Mouse (Mus musculus) Patski (cell line): ENCODE measurements at regions not wholly inside any gene's neighbourhood (a gene's known extent, or its start where the extent isn't known, plus 50 kb on each side); places are given as distances from the start of the nearest gene placed in this dataset.
"Not testable (repeated sequence)": the region's sequence is repeated elsewhere in the genome, so short reads cannot be mapped to it uniquely, and the experiment has no call there.

Source experiments
- ATAC-seq: fragments of 100-300 bp; one replicate; pipeline ENCODE4 v1.8.0; 2021
- CTCF ChIA-PET: fragments of 350-600 bp; sonication (Branson Sonifier 250); formaldehyde crosslinking; loops from one replicate; lab custom pipeline; 2022; ENCODE audit warnings: inconsistent platforms; lab: Charles Lee
- POLR2A ChIA-PET: fragments of 350-600 bp; sonication (Branson Sonifier 250); formaldehyde crosslinking; loops from one replicate; lab custom pipeline; 2022; ENCODE audit warnings: antibody characterized with exemption, inconsistent platforms; lab: Charles Lee
- DNase-seq: peaks from one replicate; pipeline ENCODE4 v3.0.0-alpha.2; 2011; ENCODE audit warnings: low read depth, low spot score
- H3K27me3 ChIP-seq: fragments of 371-371 bp; one replicate; pipeline ENCODE4 v1.5.1; 2021
- CTCF ChIP-seq: fragments of 100-300 bp; IDR thresholded peaks from one replicate; pipeline ENCODE4 v1.5.1; 2021
- in situ Hi-C: fragments of 300-500 bp; cut with MboI; formaldehyde crosslinking; loops from 3 replicates; pipeline ENCODE4 v1.11.1; 2018; ENCODE audit warnings: low pct_unique_long_range_greater_than_20kb, mixed read lengths

- POLR2A ChIA-PET, result no interaction called here
- CTCF ChIA-PET, result no interaction called here
- no peaks in the 10 kb centered on the region for H3K27me3 ChIP-seq
- DNase-seq, result no peak
- in situ Hi-C loops, result no loop called here
- ATAC-seq, result no peak
- TF ChIP-seq CTCF, result peak; percentile 34
These were observed 93.8 kb downstream of the Defb7 start for GRCm38 (mm10) chr8:19588715-19589114.

GRCm38 (mm10) chr8:19601542-19601941 lies 106.6 kb downstream of the Defb7 start:
- in situ Hi-C loops, POLR2A ChIA-PET, H3K27me3 ChIP-seq, CTCF ChIA-PET, DNase-seq, ATAC-seq: not testable (repeated sequence)

DNA sequence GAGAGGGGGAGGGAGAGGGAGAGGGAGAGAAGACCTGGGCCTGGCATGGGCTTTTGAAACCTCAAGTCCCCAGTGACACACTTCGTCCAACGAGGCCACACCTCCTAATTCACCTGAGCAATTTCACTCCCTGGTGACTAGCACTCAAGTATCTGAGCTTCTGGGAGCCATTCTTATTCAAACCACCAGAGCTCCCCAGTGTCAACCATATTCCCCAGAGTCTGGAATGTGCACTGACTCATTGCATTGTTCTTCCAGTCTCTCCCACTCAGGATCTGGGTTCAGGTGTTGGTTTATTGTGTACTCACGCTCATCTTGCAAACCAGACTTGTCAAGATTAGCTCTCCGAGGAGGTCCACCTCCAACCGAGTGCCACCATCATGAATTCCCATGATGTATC lies 111.7 kb downstream of the Defb7 start:
- no peak for DNase-seq
- ChIA-PET POLR2A (no interaction called here), CTCF (no interaction called here)
- TF ChIP-seq CTCF, result no peak
- H3K27me3 ChIP-seq, result no peaks in the 10 kb centered on the region
- in situ Hi-C loops, result no loop called here
- no peak for ATAC-seq

DNA sequence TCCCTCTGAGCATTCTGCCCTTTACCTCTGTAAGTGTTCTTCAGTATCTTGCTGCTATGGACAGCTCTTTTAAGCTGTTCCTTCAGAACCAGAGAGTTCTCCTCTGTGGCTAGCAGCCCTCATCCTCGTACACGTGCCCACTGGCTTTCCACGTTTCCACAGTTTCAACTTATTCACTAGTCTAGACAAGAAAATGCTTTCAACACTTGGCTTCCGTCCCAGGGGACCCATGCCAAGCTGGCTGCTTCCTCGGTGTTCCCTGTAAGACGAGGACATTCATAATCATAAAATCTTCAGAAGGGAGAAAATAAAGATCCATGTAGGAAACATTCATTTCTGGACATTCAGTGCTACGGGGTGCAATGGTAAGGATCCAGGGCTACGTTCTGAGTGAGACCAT lies 101.9 kb upstream of the 4930467E23Rik start:
- in situ Hi-C loops, result no loop called here
- ChIA-PET CTCF (no interaction called here), POLR2A (no interaction called here)
- DNase-seq (no peak), ATAC-seq (no peak)
- H3K27me3 ChIP-seq, result no peaks in the 10 kb centered on the region
- no peak for TF ChIP-seq CTCF

DNA sequence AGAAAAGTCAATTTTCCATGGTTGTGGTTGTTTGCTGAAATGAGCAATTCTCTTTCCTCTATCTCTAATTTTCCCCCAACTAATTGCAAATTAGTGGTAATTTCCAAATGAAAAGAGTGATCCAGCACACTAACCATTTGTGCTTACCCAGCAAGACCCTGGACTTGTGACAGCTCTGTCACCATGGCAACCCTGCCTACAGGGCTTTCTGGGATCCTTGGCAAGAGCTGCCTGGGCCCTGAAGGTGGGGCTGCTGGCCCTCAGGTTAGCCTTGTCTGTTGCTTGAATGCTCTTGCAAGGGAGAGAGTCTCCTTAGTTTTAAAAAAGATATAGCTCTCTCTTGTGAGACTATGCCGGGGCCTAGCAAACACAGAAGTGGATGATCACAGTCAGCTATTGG lies 80.8 kb upstream of the 4930467E23Rik start:
- POLR2A ChIA-PET, in situ Hi-C loops, ATAC-seq, CTCF ChIA-PET, DNase-seq, H3K27me3 ChIP-seq: not testable (repeated sequence)
